Mouse (Mus musculus): ENCODE measurements around the gene Klhl21.
A peak's percentile ranks its signal among the peaks of the same experiment; 100 is the strongest.

Gene Klhl21

DNA sequence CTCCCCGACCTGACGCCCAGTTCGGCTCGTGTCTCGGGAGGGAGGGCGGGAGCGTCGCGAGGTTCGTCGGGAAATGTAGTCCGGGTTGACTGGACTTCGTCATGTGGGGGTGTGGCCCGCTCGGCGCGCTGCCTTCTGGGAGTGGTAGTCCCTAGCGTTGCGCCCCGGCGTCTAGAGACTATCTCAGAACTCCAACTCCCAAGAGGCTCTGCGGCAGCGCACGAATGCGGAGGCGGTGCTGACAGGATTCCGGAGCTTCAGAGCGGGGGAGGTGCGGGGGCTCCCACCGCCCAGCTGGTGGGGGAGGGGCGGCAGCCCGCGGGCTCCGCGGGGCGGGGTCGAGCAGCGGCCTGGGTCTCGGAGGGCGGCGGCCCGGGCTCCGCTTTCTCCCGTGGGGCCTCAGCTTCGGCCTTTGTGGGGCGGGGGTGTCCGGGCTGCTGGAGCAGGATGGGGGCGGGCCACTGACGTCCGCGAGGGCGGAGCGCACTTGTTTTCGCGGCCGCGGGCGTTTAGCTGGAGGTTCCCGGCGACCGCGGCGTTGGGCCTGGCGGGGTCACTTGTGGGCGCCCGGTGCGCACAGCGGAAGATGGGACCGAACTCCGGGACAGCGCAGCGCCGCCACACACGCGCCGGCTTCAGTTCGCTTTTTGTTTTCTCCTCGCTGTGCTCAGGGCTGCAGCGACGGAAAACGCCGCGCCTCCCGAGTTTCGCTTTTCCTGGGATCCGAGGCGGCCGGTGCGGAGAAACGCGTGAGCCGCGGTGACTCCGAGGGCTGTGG is 12.2 kb upstream of the Klhl21 start, which contains the start of gene Phf13:
Phf13 (minus strand) TSS at position 86 of the 778 bp plus-strand sequence.
- DNase-seq (ENCODE audit: low read depth): peak; percentile 98

DNA sequence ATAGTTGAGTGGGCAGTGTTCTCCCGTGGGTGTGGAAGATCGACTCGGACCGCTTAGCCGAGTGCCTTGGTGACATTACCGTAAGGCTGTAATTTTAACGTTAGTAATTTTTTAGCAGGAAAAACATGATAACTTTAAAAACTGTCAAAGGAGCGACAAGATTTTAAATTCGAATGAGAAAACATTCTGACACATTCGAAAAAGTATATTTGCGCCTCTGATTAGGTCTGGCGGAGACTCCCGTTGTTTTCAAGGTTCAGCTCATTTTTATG is 11.7 kb upstream of the Klhl21 start:
- no peak for DNase-seq (ENCODE audit: low read depth)

DNA sequence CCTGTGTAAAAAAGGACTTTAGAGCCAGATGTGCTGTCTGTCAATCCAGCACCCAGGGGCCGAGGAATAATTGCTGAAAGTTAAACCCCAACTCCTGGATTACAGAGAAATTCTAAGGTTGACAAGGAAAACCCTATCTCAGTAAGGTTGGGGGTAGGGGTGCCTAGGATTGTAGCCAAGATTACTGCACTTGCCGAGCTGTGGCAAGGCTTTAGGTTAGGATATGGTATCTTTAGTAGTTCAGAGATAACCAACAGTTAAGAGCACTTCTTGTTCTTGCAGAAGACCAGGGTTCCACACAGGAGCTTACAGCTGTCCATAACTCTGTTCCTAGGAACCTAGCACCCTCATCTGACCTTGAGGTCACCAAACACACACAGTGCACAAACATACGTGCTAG is 10.9 kb upstream of the Klhl21 start:
- DNase-seq (ENCODE audit: low read depth): no peak

DNA sequence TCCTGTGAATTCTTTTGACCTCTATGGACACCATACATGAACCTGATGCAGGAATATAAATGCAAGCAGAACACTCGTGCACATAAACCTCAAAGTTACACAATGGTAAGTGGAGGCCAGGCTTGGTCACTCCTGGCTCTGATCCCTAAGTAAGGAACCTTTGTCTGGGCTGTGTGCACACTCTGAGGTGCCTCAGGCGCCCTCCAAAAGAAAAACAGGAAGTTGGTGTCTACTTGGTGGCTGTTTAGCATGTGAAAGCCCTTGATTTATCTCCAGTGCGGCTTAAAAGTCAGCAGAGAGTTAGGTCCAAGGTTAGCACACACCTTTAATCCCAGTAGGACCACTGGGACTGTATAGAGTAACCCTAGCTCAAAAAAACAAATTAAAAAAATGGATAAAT is 9.1 kb upstream of the Klhl21 start:
- DNase-seq (ENCODE audit: low read depth): no peak

DNA sequence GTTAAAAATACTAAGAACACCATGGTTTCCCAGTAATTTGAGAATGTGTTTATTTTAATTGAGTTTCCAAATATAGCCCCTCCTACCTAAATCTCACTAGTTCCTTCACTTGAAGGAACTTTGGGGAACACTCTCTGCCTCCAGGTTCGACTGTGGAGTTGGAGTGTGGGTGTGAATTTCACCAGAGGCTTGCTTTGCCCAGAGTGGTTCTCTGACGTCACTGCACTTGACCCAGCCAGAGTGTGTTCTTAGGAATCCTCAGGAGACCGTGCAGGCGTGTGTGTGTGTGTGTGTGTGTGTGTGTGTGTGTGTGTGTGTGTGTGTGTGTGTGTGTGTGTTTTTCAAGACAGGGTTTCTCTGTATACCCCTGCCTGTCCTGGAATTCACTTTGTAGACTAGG is 7.7 kb upstream of the Klhl21 start:
- DNase-seq (ENCODE audit: low read depth): peak; percentile 50

DNA sequence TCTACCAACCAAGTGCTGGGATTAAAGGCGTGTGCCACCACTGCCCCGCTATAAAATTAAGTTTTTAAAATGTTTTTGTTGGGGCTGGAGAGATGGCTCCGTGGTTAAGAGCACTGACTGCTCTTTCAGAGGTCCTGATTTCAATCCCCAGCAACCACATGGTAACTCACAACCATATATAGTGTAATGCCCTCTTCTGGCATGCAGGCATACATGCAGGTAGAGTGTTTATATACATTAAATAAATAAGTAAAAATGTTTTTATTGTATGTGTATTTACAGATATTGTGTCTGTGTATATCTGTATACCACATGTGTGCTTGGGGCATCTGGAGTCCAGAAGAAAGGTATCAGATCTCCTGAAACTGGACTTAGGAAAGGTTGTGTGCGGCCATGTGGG is 7.3 kb upstream of the Klhl21 start:
- DNase-seq (ENCODE audit: low read depth): no peak

DNA sequence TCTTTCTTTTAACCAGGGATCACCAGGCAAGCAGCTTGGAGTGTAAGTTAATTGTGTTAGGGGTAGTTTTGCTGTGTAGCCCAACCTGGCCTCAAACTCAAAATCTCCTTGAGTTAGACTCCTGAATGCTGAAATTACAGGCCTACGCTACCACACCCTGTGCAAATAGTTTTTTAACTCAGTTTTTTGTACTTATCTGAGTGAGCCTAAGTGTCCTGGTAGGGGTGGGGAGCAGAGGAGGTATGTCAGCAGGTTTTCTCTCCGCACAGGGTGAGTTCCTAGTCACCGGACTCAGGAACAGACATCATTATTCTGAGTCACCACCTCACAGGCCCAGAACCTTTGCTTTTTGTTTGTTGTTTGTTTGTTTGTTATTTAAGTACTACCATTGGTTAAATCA is 6.5 kb upstream of the Klhl21 start:
- DNase-seq (ENCODE audit: low read depth): no peak

DNA sequence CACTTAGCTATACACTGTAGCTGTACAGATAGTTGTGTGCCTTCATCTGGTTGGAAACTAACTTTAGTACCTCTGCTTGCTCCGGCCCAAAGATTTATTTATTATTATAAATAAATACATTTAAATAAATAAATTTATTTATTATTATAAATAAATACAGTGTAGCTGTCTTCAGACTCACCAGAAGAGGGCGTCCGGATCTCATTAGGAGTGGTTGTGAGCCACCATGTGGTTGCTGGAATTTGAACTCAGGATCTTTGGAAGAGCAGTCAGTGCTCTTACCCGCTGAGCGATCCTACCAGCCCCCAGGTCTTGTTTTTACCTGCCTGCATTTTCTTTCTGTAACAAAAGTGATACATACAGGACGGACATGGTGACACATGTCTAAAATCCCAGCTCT is 2.5 kb upstream of the Klhl21 start:
- peak; percentile 31 for DNase-seq (ENCODE audit: low read depth)

DNA sequence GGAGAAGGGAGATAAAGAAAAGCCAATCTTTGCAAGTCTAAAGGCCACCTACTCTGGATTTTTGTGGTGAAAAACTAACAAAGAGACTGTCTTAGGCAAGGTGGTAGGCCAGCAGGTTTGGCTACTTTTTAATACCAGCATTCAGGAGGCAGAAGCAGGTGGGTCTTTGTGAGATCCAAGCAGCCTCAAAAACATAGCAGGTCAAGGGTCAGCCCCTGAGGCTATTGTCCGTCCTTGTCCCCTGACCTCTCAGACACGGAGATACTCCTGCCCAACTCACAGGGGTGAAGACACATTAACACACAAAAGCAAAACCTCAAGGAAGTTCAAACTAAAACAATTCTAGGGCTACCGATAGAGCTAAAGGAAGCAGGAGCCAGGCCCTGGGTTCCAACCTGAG is 1.8 kb upstream of the Klhl21 start:
- no peak for DNase-seq (ENCODE audit: low read depth)

DNA sequence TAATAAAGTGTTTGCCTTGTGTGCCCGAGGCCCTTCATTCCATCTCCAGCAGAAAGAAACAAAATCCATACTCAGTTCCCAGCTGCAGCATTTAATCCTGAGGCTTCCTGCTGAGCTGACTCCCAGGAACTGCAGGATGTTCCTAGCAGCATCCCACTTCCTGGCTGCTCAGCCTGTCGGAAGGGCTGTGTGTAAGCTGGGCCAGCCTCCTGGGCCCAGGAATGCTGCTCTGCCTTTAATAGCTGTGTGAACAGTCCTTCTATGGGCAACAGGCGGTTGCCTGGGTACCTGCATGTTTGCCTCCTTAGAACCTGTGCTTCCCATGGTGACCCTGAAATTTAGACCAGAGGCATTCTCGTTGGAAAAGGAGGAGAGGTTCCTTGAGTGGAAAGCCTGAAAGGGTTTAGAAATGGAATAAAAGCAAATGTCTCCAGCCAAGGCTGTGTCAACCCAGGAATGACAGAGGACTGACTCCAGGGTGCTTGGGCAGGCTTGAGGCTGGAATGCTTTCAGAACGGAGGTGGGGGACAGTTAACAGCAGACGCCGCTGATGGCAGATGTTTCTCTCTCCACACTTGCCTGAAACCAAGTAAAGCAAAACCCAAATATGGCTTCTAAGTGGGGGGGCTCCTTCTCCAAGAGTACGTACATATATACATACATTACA is 989 bp upstream of the Klhl21 start:
- DNase-seq (ENCODE audit: low read depth): peak; percentile 72

DNA sequence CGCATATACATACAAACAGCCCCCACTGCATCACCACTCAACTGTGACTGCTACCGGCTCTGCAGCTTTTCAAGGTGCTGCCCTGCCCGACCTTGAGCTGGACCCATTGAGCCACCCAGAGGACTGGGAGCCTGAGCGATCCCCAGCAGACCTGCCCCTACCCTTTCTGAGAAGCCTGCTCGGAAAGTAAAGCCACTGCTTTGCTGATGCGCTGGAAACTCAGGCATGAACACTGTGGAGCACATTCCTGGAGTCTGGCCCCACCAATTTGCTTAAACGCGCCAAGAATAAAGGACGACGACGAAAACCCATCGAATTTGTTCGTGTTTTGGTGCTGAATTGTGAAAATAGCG is 479 bp upstream of the Klhl21 start:
- DNase-seq (ENCODE audit: low read depth): peak; percentile 23

DNA sequence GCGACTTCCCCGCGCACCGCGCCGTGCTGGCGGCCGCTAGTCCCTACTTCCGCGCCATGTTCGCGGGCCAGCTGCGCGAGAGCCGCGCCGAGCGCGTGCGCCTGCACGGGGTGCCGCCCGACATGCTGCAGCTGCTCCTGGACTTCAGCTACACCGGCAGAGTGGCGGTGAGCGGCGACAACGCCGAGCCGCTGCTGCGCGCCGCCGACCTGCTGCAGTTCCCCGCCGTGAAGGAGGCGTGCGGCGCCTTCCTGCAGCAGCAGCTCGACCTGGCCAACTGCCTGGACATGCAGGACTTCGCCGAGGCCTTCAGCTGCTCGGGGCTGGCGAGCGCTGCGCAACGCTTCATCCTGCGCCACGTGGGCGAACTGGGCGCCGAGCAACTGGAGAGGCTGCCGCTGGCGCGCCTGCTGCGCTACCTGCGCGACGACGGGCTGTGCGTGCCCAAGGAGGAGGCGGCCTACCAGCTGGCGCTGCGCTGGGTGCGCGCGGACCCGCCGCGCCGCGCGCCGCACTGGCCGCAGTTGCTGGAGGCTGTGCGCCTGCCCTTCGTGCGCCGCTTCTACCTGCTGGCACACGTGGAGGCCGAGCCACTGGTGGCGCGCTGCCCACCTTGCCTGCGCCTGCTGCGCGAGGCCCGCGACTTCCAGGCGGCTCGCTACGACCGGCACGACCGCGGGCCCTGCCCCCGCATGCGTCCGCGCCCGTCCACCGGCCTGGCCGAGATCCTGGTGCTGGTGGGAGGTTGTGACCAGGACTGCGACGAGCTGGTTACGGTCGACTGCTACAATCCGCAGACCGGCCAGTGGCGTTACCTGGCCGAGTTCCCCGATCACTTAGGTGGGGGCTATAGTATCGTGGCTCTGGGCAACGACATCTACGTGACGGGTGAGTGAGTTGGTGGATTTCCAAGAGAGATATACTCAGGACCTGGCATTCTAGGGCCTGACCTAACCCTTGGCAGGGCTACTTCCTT is 761 bp downstream of the Klhl21 start:
- DNase-seq (ENCODE audit: low read depth): peak; percentile 69

DNA sequence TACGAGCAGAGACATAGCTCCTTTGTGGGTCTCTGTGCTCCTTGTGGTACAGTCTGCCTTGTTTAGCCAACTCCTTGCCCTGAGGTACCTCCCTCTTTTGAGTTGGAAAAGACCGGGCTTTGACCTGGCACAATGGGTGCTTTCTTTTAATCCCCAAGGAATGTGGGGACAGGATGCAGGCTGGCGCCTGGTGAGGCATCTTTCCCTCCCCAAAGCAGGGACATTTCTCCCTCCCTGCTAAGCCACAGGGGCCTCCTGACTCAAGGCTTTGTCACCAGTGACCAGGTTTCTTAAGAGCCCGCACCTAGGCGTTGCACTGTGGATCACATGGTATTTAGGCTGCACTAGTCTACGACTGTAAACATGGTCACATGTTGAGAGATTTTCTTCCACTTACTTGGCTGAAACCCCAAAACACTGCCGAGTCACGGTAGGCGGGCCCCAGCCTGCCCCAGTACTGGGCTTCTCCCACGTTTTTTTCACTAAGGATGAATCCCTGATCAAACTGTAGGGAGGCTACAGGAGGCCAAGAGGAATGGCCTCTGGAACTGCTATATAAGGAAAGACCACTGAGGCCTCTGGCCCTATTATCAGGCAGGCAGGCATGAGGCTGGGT is 1.6 kb downstream of the Klhl21 start:
- peak; percentile 86 for DNase-seq (ENCODE audit: low read depth)

DNA sequence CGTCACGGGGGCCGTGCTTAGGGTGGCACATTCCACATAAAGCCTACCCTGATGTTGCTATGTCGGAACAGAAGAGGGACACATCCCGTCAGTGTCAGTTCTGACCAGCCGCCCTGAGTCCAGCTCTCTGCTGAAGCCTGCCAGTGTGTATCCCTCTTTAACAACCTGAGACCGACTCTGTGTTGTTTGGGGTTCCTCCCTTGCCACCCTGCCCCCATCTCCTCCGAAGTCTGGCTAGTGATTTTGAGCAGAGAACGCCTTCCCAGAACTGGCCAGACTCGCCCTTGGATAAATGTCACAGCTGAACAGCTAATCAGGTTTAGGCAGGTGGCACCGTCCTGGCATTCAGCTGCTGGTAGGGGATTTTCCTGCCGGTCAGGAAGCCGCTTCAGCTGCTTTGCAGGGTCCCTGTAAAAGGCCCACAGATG is 2.1 kb downstream of the Klhl21 start:
- DNase-seq (ENCODE audit: low read depth): no peak

DNA sequence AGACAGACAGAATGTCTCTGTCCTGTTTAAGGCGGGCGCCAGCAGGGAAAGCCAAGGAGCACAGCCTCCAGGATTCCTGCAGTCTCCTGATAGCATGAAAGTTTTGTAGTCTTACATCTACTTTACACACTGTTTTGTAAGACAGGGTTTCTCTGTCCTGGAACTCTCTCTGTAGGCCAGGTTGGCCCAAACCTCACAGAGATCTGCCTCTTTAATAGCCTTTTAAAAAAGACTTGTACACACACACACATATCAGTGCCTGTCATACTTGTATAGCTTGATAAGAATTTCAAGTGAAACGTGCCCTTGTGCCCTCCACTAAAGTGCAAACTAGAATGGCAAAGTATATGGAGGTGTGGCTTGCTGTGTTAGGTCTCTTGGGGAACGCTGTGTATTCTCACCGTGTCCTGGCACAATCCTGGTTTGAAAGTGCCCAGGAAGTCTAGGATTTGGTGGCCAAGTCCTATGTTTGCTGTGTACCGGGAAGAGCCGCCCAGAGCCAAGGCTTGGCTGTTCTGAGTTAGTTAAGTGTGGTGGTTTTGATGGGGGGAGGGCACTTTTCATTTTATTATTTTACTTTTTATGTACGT is 2.7 kb downstream of the Klhl21 start:
- no peak for DNase-seq (ENCODE audit: low read depth)

DNA sequence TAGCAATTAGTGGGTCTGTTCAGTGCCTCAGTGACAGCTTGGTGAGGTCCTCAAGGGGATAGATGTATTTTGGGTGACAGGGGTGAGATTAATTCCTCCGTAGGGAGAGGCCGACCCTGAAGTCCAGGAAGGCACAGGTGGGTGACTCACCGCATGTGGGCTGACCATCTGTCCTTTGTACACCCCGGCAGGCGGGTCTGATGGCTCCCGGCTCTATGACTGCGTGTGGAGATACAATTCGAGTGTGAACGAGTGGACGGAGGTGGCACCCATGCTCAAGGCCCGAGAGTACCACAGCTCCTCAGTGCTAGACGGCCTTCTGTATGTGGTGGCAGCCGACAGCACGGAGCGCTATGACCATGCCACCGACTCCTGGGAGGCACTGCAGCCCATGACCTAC is 3.5 kb downstream of the Klhl21 start:
- no peak for DNase-seq (ENCODE audit: low read depth)

DNA sequence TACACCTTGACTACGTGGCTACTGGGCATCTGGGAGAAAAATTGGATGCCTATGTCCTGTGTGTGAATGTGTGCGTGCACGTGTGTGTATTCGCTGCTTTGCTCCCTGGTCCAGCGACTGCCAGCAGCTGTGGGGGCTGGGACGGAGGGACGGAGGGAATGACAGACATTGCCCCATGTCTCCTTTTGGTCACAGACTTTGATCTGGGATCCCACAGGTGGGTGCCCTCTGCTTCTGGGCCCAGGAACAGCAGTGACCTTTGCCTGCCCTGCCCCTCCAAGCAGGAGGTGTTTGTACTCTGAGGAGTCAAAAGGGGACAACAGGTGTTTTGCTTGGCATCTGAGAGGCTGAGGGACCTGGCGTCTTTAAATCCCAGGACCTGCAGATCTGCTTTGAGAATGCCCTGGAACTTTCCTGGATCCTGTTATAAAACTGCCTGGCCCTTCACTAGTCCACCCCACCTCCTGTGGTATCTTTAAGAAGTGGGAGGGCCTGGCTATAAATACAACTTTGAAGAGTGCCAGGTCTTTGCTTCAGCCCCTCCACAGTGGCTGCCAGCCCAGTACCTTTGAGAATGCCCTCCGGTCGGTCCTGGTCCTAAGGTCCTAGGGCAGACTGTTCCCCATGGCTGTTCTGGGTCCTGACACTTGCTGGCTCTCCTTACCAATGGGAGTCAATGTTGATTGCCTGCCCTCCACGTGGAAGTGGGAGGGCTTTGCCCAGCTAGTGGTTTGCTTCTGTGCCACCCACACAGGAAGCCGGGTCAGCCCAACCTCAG is 4.6 kb downstream of the Klhl21 start:
- DNase-seq (ENCODE audit: low read depth): no peak

DNA sequence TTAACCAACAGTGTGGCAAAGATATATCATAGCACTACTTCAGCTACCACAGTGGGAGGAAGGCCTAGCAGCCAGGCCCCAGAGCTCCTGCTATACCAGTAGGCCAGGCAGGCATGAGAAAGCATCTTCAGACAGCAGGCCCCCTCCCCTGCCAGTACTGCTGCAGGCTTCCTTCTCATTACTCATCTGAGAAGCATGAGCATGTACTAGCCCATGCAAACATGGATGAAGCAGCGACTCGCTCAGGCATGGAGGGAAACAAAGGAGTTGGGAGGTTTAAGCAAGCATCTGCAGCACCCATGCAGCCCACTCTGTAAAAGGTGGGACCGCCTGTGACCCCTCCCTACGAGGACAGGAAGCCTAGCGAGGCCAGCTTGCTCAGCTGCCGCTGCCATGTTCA is 10.5 kb downstream of the Klhl21 start:
- DNase-seq (ENCODE audit: low read depth): no peak

DNA sequence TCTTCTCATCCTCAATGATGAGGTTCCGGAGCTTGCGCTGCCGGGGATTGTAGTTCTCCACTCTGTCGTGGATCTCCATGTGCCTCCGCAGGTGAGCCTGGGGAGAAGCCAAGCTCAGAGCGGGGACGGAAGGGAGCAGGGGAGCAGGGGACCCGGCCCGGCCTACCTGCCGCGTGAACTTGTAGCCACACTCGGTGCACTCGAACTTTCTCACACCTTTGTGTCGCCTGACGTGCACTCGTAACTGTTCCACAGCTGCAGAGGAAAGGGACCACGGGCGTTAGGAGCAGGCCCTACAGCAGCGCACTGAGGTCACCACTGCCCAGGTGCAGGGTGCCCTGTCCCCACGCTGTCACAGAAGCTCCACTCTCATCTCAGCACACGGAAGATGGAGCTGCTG is 11.4 kb downstream of the Klhl21 start:
- no peak for DNase-seq (ENCODE audit: low read depth)

DNA sequence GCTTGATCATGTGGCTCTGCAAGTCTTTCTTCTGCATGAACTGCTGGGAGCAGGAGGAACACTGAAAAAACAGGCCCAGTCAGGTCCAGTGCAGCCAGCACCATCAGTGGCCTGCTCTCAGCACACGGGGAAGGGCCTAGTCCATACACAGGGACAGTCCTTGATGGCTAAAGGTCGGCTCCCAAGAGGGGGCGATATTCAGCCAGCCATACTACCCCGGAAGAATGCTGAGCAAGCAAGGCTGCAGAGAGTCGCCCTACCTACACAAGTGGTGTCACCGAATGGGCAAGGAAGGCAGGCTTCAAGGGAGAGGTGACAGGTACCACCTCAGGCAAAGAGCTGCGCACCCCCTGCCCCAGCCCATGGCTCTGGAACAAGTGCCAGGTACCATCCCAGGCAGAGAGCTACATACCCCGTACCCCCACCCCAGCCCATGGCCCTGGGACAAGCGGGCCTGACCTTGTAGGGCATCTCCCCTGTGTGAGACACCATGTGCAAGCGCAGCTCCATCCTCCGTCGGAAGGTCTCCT is 13.0 kb downstream of the Klhl21 start:
- DNase-seq (ENCODE audit: low read depth): no peak

DNA sequence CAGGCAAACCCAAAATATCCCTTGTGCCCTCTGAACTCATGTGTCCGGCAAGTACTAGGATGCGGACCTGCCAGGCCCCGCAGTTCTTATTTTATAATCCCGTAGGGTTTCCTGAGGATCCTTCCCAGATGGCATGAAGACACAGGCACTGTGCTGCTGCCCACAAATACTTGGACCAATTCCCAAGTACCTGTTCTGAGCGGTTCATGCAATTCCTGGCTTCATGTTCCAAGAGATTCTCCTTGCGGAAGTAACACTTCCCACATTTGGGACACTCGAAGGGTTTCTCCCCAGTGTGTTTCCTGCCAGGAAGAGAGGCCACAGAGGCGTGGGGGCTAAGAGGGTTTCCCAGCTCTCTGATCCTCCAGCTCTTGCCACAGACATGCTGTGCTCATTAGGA is 13.9 kb downstream of the Klhl21 start:
- DNase-seq (ENCODE audit: low read depth): no peak
